Mouse (Mus musculus) hindbrain, embryonic 10.5 days (tissue): ENCODE data around the gene Pcsk5. TPM values are rescaled to one million over a fixed set of nuclear protein-coding genes. Genes with fewer than 3 reads are reported as not detected.

Source experiments
- DNase-seq: peaks from one replicate; pipeline ENCODE4 v3.0.0-alpha.2; 2017; ENCODE audit warnings: low spot score
- H3K27ac ChIP-seq: fragments of 300-500 bp; sonication (generic); 2 replicates; pipeline ENCODE4 v1.5.1; 2016; ENCODE audit warnings: mild to moderate bottlenecking, moderate library complexity
- H3K27me3 ChIP-seq: fragments of 300-500 bp; sonication (generic); 2 replicates; pipeline ENCODE4 v1.6.1; 2016; ENCODE audit warnings: mild to moderate bottlenecking; ENCODE audit not compliant: poor library complexity, insufficient read depth, severe bottlenecking
- H3K36me3 ChIP-seq: fragments of 300-500 bp; sonication (generic); 2 replicates; pipeline ENCODE4 v1.6.1; 2016; ENCODE audit warnings: mild to moderate bottlenecking, moderate library complexity
- H3K4me1 ChIP-seq: fragments of 300-500 bp; sonication (generic); replicated peaks from 2 replicates; pipeline ENCODE4 v1.6.1; 2016; ENCODE audit warnings: mild to moderate bottlenecking
- H3K4me3 ChIP-seq: fragments of 300-500 bp; sonication (generic); 2 replicates; pipeline ENCODE4 v1.5.1; 2016; ENCODE audit warnings: mild to moderate bottlenecking, moderate library complexity
- H3K9me3 ChIP-seq: fragments of 300-500 bp; sonication (generic); 2 replicates; pipeline ENCODE4 v1.6.1; 2016; ENCODE audit warnings: mild to moderate bottlenecking, moderate library complexity
- WGBS: fragments of 180-500 bp; shearing (Covaris S2); methylation state at CpG from one replicate; pipeline ENCODE4 v1.1.7; 2016; 5-methylcytosine and 5-hydroxymethylcytosine counted together
- polyA plus RNA-seq: library from polyadenylated mRNA; unstranded; fragments of >200 nt; fragmentation: Nextera tagmentation; extraction: Ambion mirVana; gene quantifications from 2 replicates; pipeline ENCODE4 v1.2.1, GENCODE M21; 2016

Pcsk5 gene
- polyA plus RNA-seq: 5.5 and 7.5 TPM in 2 replicates

DNA sequence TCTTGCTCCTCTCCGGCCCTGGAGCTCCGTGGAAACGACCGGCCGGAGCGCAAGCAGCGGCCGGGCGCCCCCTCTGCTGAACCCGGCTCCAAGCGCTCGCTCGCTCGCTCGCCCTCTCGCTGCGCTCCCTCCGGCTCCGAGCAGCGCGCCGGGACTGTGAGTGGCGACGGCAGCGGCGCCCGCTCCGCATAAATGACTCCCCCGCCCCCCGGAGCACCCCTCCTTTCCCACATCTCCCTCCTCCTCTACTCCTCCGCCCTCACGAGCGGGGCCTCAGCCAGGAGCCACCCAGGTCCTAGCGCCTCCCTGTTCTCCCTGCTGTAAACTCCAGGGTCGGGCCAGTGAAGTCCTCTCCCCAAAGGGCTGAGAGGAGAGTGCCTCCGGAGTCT lies at the start of gene Pcsk5:
Gene Pcsk5 (minus strand): TSS at position 162 of the 389 bp plus-strand sequence.
- Histone ChIP-seq H3K4me3 (peak within 1 kb of the TSS; percentile 78), H3K9me3 (no peaks in the 10 kb centered on the region), H3K36me3 (no peaks in the 10 kb centered on the region), H3K4me1 (peaks cover 26% of the 10 kb centered on the region), H3K27ac (peak within 1 kb of the TSS; percentile 90), H3K27me3 (peaks cover 30% of the 10 kb centered on the region)
- WGBS: under 1% methylated on average over 36 of the region's 36 CpGs
- peak; percentile 91 for DNase-seq

GRCm38 (mm10) chr19:17875804-17876203 lies 38.4 kb upstream of the Pcsk5 start:
- no peak for DNase-seq
- Histone ChIP-seq H3K36me3 (no peaks in the 10 kb centered on the region), H3K27ac (no peak overlapping the region), H3K4me1 (no peaks in the 10 kb centered on the region), H3K27me3 (no peaks in the 10 kb centered on the region), H3K4me3 (no peak overlapping the region), H3K9me3 (no peaks in the 10 kb centered on the region)
- 81% methylated on average over 7 of the region's 7 CpGs for WGBS

DNA sequence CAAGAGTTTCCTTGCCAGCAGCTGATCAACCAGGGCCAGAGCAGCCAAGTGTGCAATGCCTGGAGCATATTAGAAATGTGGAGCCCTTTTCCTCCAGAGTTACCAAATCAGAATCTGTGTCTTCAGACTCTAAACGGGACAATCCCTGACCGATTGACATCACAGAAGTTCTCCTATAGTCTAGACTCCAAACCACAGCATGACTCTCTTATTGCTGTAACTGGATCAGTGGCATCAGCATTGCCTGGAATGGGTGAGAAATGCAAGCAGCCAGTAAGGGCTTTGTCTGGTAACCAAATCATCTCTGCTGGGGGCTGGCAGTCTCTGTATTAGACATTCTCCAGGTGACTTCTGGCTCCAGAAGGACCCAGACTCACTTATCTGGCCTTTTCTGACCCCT lies 37.0 kb upstream of the Pcsk5 start:
- Histone ChIP-seq H3K27me3 (no peaks in the 10 kb centered on the region), H3K4me3 (no peak overlapping the region), H3K36me3 (no peaks in the 10 kb centered on the region), H3K9me3 (no peaks in the 10 kb centered on the region), H3K27ac (no peak overlapping the region), H3K4me1 (no peaks in the 10 kb centered on the region)
- no peak for DNase-seq
- 74% methylated on average over 2 of the region's 2 CpGs for WGBS

- DNase-seq: no peak
- H3K27ac ChIP-seq: no peak overlapping the region
- no peaks in the 10 kb centered on the region for H3K36me3 ChIP-seq
- no peak overlapping the region for H3K4me3 ChIP-seq
- H3K9me3 ChIP-seq: no peaks in the 10 kb centered on the region
- H3K4me1 ChIP-seq: no peaks in the 10 kb centered on the region
- no peaks in the 10 kb centered on the region for H3K27me3 ChIP-seq
- 62% methylated on average over 2 of the region's 2 CpGs for WGBS
These were observed 36.3 kb upstream of the Pcsk5 start for GRCm38 (mm10) chr19:17873755-17874154.

DNA sequence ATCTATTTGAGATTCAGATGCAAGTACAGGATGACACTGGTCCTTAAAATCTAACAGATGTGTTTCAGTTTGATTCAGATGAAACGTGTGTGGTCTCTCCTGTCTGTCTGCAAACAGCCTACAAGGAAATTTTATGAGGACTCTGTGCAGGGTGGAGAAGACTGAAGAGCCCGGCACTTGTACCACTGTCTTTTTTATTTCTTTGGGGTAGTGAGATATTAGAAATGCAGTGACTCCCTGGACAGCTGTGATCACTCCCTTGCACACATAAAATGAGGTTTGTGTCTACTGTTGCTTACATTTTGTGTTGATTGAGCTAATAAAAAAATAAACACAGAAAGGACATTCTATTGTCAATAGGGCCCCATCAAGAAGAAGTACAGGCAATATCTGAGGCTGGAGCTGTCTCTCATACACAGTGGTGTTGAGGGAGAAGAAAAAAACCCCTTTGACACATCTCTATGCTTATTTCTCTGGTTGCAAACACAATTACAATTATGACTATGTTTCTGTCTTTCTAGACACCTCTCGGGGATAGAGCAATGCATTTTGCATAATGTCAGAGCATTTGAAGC lies 29.0 kb upstream of the Pcsk5 start:
- H3K36me3 ChIP-seq: no peaks in the 10 kb centered on the region
- H3K9me3 ChIP-seq: no peaks in the 10 kb centered on the region
- no peak overlapping the region for H3K27ac ChIP-seq
- no peak overlapping the region for H3K4me3 ChIP-seq
- H3K27me3 ChIP-seq: no peaks in the 10 kb centered on the region
- 79% methylated on average over 3 of the region's 3 CpGs for WGBS
- no peak for DNase-seq
- no peaks in the 10 kb centered on the region for H3K4me1 ChIP-seq

DNA sequence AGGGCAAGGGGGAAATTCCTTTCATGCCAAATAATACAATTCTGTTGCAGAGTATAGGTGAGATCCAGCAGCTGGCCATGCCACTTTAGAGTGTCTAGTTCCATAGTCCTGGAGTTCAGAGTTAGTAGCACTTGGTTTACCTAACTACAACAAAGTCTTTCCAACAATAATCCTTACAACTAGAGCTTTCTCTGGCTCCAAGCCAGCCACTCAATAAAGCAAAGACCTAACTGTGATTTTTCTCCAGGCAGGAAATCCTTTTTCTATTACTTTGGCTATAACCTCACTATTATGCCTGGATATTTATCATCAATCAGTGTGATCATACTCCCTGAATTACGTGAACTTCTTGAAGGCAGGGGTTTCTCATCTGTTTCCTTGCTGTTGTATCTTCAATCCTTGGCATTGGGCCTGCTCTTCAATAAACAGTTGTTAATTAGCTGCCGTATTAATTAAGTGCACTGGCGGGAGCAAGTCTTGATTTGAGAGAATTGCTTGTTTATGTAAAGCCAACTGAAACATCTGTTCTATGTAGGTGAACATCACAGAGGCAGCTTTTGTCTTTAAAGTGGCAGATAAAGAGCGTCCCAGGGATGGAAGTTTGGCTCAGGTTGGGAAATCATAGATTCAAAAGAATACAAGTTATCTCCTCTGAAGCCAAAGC lies 23.1 kb upstream of the Pcsk5 start:
- Histone ChIP-seq H3K27me3 (no peaks in the 10 kb centered on the region), H3K9me3 (no peaks in the 10 kb centered on the region), H3K4me1 (no peaks in the 10 kb centered on the region), H3K4me3 (no peak overlapping the region), H3K36me3 (no peaks in the 10 kb centered on the region), H3K27ac (no peak overlapping the region)
- DNase-seq: no peak
- WGBS: 85% methylated on average over 4 of the region's 4 CpGs

DNA sequence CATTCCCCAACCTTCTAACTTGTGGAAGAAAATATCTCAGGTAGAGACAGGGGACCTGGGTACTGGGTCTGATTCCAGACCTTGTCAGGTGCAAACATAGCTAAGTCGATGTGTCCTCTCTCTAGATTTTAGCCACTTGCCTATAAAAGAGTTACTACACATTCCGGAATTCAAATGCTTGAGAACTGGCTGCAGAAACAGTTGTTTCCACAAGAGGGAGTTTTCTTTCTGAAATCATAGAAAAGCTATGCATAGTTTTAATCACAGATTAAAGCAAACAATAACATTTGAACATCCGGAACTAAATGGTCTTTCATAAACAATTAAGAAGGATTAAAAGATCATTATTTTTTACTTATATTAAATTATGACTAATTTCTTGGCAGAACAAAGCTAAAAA lies 19.3 kb upstream of the Pcsk5 start:
- Histone ChIP-seq H3K9me3 (no peaks in the 10 kb centered on the region), H3K36me3 (no peaks in the 10 kb centered on the region), H3K27me3 (no peaks in the 10 kb centered on the region), H3K27ac (no peak overlapping the region), H3K4me1 (no peaks in the 10 kb centered on the region), H3K4me3 (no peak overlapping the region)
- no peak for DNase-seq
- WGBS: 69% methylated on average over 3 of the region's 3 CpGs

GRCm38 (mm10) chr19:17848417-17848816 lies 11.0 kb upstream of the Pcsk5 start:
- no peak overlapping the region for H3K4me3 ChIP-seq
- H3K27me3 ChIP-seq: no peaks in the 10 kb centered on the region
- no peaks in the 10 kb centered on the region for H3K36me3 ChIP-seq
- H3K4me1 ChIP-seq: no peaks in the 10 kb centered on the region
- DNase-seq: no peak
- H3K9me3 ChIP-seq: no peaks in the 10 kb centered on the region
- no peak overlapping the region for H3K27ac ChIP-seq
- WGBS: 91% methylated on average over 2 of the region's 2 CpGs

- no peaks in the 10 kb centered on the region for H3K27me3 ChIP-seq
- no peak for DNase-seq
- no peak overlapping the region for H3K27ac ChIP-seq
- no peaks in the 10 kb centered on the region for H3K4me1 ChIP-seq
- no peaks in the 10 kb centered on the region for H3K9me3 ChIP-seq
- no peak overlapping the region for H3K4me3 ChIP-seq
- 73% methylated on average over 5 of the region's 5 CpGs for WGBS
- H3K36me3 ChIP-seq: no peaks in the 10 kb centered on the region
These were observed 8.5 kb upstream of the Pcsk5 start for GRCm38 (mm10) chr19:17845967-17846366.

DNA sequence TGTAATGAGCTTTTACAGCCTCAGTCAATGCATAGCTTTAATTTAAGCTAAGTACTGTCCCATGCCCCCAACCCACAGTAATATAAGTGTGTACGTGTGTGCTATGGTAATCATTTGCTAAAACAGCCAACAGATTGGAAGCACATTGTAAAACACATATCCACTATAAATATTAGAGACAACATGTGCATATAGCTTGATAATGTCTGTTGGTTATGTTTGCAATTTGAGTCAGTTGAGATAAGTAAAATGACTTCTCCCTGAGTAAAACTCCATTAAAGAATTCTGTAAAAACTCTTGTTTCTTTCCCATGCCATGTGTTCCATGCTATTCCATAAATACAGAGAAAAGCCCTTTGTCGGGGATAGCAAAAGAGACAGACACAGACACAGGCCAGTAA lies 4.2 kb upstream of the Pcsk5 start:
- Histone ChIP-seq H3K27ac (no peak overlapping the region), H3K27me3 (0 out of 2 replicates have a peak, but pooled peaks cover 14% of the 10 kb centered on the region), H3K4me1 (peaks cover 12% of the 10 kb centered on the region; the same call in 1 of the 2 replicates), H3K36me3 (no peaks in the 10 kb centered on the region), H3K9me3 (no peaks in the 10 kb centered on the region), H3K4me3 (no peak overlapping the region)
- DNase-seq: no peak
- WGBS: 85% methylated on average over 2 of the region's 2 CpGs

DNA sequence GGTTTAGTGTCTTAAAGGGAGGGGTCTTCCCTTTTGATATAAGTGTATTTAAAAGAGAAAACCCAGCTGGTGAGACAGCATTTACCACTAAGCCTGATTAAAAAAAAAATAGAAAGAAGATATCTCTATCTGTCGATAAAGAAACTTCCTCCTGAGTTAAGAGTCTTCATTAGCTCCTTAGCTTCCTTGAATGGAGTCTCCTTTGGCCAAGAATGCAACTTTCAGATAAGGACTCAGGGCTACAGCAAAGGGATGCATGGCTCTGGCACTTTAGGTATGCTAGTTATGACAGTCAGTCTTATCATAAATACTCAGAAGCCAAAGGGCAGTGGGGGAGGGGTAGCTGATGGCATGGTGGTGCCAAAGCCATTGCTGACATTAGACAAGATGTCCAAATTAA lies 2.4 kb upstream of the Pcsk5 start:
- no peaks in the 10 kb centered on the region for H3K9me3 ChIP-seq
- H3K4me3 ChIP-seq: no peak overlapping the region
- H3K27ac ChIP-seq: no peak overlapping the region
- no peaks in the 10 kb centered on the region for H3K36me3 ChIP-seq
- peaks cover 26% of the 10 kb centered on the region for H3K4me1 ChIP-seq
- DNase-seq: no peak
- peaks cover 29% of the 10 kb centered on the region for H3K27me3 ChIP-seq
- 82% methylated on average over 1 of the region's 1 CpGs for WGBS

DNA sequence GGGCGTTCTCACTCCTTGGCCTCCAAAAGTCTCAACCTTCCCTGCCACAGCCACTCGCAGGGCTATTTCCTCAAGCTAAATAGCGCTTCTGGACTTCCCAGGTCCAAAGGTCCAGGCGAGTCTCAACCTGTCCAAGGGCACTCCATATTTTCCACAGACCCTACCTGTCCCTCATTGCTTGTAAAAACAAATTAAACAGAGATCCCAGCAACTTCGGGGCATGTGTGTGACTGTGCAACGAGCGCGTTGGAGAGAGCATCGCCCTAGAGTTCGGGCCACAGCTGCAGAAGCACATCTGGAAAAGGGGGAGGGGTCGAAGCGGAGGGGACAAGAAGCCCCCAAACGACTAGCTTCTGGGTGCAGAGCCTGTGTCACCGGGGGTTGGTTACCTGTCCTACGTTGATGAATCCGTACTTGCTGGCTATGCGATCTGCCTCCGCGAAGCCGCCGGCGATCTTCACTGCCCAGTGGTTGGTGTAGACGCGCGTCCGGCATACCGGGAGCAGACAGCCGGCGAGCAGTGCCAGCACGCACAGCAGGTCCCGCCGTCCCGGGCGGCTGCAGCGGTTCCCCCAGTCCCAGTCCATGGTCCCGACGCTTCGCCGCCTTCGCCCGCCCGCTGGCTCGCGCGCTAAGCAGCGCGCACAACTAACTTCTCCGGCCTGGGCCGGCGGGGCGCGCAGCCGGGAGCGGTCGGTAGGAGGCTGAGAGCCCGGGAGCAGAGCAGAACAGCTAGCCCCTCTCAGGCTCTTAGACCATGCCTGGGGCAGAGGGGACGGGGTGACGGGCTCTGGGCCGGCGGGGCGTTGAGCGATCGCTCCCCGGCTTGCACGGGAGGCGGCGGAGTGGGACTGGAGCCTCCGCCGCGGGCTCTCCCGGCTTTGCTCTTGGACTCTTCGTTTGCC lies 614 bp downstream of the Pcsk5 start:
- H3K9me3 ChIP-seq: no peaks in the 10 kb centered on the region
- peak; percentile 78 for DNase-seq
- peaks cover 30% of the 10 kb centered on the region for H3K27me3 ChIP-seq
- peak overlapping the region; percentile 90 for H3K27ac ChIP-seq
- no peaks in the 10 kb centered on the region for H3K36me3 ChIP-seq
- H3K4me3 ChIP-seq: peak overlapping the region; percentile 78
- peaks cover 26% of the 10 kb centered on the region for H3K4me1 ChIP-seq
- WGBS: under 1% methylated on average over 72 of the region's 72 CpGs
